Mouse (Mus musculus): ENCODE data around the gene Gm5148. TPM values are rescaled to one million over a fixed set of nuclear protein-coding genes. Genes with fewer than 3 reads are reported as not detected.
A peak's percentile ranks its signal among the peaks of the same experiment; 100 is the strongest.

Gene Gm5148
- total RNA-seq, 2 experiments from 2014 or later, result not detected

DNA sequence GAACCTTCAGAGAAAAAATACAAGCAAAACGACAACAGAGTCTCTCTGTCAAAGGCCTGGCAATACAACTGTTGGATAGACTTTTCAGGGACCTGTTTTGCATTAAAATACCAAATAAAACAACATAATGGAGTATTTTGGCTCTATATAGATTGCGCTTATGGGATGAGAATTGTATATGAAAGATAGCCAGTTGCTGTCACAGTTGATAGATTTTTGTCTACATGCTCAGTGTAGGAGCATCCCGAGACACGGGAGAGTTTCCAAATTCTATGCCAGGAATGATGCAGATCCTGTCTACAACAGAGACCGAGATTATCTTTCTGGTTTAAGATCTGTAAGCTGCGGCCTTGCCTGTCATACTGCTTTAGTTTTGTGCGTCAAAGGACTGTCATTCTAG lies 15.7 kb upstream of the Gm5148 start:
- intact Hi-C loops (cut with DNase I), result no loop called here
- DNase-seq, result no peak

DNA sequence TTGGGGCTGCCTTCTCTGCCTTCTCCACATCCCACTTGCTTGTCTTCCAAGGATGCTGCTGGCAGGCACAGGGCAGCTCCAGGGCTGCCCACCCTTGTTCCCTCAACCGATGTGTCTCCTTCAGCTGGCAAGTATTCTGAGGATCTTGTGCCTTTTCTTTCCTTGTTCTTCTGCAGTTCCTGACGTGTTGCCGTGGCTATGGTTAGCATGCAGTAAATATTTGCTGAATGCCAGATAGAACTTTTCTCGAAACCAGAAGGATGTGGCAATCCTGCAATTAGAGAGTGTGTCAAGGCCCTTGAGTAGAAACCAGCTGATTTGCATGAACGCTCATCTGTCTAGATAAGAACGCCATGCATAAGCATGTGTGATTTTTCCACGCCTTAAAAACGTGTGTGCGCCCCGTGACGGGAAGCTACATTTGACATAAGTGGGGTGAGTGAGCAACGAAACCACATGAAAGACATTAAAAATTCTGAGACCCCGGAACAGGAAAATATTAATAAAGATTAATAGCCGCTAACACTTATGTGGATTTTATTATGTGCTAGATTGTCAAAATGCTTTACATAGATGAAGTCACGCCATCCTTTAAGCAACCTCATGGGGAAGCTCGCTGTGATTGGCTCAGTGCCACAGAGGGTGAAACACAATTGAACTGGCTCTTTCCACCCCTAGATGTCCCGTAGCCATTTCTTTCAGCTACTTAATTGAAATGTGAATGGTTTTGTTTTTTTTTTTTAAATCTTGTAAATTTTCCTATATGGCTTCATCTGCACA lies 14.1 kb upstream of the Gm5148 start:
- intact Hi-C loops (cut with DNase I), result no loop called here
- no peak for DNase-seq

GRCm38 (mm10) chr3:37737407-37737806 lies 13.1 kb upstream of the Gm5148 start:
- intact Hi-C loops (cut with DNase I), result no loop called here
- DNase-seq, result peak in 1 of 2 experiments; percentile 35

DNA sequence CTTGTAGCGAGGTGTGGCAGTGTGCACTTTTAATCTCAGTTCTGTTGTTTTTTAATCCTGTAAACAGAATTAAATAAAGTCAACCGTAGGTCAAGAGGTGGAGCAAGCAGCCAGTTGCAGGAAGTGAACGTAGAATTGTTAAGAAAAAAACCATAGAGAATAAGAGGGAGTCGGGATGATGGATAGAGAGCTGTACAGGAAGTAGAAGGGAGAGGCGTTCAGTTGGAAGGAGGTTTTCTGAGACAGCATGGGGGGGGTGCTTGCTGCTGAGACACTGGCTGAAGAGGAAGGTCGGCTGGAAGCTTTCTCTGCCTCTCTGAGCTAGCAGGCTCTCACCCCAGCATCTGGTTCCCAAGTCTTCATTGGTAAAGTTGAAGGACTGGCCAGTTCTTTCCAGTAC lies 10.9 kb upstream of the Gm5148 start:
- no peak for DNase-seq
- intact Hi-C loops (cut with DNase I), result no loop called here

GRCm38 (mm10) chr3:37729142-37729541 lies 4.9 kb upstream of the Gm5148 start:
- DNase-seq, result peak in 1 of 2 experiments; percentile 47
- intact Hi-C loops (cut with DNase I), result no loop called here

DNA sequence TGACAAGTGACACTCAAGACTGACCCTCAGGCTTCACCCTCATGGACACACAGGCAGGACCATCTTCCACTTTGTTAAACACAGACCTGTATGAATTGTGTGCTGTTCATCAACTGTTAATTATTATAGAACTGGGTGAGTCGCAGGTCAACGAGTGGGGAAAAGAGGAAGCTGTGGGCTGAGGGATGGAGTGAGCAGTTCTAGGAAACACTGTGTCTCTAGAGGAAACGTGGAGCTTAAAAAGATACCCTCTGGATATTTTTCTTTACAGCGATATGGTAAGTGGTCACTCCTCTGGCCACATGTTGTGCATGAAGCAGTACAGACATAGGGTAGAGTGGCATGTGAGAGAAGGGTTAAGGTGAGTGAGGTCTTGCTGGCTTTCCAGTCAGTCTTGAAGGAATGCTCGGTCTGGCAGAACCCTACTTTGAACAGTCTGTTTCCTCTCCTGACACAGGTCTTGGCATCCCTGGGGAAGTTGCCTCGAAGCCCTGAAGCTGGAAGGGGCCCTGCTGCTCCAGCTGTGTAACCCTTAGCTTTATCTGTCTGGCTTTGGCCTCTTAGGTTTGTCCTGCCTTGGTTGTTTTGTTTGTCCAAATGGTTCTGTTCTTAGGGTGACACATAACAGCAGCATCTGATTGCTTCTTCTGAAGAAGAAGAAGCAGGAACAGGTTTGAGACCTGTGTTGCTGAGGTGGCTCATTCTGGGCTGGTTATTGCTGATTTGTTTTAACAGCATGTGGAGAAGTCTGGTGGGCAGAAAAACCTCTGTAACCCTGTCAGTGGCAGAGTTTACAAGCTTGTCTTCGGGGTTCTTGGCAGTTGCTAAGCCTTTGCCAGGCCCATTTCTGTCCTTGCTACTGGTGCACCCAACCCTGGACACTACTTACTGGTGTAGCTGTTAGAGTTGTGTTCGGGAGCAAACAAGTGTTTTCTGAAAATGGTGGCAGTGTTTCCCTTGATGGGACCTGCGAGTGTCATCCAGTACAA lies 4.1 kb upstream of the Gm5148 start:
- DNase-seq, result no peak

DNA sequence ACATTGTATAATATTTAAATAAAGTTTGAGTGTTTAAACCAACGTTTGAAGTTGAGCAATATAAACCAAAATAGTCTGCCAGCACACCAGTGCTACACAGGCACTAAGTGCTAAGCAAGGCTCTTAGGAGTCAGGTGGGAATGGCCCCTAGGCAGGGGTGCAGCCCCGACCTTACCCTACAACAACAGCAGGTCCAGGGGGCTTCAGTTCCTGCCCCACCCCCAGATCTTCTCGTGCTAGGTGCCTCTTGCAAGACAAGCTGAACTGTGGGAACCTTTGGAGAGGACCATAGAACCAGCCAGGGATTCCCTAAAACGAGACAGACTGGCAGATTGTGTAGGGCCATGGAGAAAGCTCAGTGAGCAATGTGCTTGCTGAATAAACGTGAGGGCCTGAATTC lies 3.1 kb upstream of the Gm5148 start:
- intact Hi-C loops (cut with DNase I), result no loop called here

More for the DNA sequence above, 4.1 kb upstream of the Gm5148 start:
- intact Hi-C loops (cut with DNase I), result no loop called here

DNA sequence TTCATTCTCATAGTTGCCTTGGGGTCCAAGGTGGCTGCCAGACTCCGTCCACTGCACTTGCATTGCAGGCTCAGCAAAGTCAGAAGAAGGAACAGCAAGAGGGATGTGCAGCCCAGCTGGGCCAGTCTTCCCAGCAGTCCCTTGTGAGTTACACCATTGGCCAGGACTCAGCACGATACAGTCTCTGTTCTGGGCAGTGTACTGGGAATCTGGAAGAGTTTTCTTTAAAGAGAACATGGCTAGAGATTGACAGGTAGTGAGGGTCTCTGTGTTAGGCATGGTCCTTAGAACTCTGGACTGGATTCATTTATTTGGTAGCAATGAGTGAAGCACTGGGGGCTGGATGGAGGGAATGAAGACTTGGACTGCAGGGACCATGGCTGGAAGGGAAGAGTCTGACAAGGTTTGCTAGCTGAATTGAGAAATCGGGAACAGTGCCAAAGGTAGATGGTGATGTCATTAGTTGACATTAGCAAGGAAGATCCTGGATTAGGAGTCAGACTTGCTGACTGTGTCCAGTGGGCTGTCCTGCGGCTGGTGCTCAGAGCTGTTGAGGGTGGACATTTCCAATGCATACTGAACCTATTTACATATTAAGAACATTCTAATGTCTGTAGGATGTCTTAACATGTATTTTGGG lies 2.3 kb upstream of the Gm5148 start:
- DNase-seq, result peak in 1 of 2 experiments; percentile 41
- intact Hi-C loops (cut with DNase I), result no loop called here

More for the DNA sequence above, 3.1 kb upstream of the Gm5148 start:
- no peak for DNase-seq

- no peak for DNase-seq
- intact Hi-C loops (cut with DNase I), result no loop called here
Measured at GRCm38 (mm10) chr3:37724946-37725735, 851 bp upstream of the Gm5148 start.

DNA sequence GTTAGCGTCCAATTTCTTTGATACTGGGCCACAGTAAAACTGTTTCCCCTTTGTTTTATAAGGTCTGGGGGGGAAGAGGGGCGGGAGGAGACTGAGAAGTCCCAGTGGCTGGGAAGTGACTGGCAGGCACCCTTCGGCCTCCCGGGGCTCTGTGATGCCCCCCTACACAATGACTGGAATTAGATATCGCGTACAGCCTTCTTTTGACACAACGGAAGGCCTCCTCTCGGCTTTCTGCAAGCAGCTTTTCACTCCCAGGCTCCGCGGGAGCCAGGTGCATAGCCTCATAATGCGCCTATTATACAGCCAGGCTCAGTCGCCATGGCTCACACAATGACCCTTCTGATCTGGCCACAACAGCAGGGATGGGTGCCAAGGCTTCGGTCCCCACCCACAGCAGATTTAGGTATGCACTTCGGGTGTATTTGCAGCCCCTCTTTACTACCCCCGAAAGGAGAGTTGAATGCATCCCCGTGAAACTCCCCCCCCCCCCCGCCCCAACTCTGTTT lies 574 bp downstream of the Gm5148 start:
- intact Hi-C loops (cut with DNase I), result no loop called here
- no peak for DNase-seq

GRCm38 (mm10) chr3:37723061-37723521 lies 1.2 kb downstream of the Gm5148 start:
- intact Hi-C loops (cut with DNase I), result no loop called here
- no peak for DNase-seq

DNA sequence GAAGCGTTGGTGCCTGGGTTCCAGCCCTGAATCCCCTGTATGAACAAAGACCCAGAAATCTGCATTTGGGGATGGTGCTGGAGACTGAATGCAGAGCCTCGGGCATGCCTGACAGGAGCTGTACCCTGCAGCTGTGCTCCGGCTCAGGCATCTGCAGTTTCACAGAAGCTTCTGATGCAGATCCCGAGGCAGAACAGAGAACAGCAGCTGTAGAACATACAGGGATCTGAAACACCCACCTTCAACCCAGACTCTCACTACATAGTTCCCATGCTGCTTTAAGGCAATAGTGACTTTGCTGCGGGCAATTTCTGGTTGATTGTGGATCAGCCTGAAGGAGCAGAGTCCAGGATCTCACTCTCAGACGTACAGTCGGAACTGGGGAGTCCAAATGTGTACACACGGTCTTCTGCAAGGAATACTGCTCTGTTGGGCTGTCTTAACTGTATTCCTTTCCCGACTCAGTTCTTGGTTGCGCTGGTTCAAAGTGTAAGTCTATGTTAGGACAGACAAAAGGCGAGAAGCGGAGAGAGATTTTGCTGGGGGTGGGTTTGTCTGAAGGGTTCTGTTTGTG lies 1.7 kb downstream of the Gm5148 start:
- intact Hi-C loops (cut with DNase I), result no loop called here
- no peak for DNase-seq

- DNase-seq, result no peak
- intact Hi-C loops (cut with DNase I), result no loop called here
Measured at GRCm38 (mm10) chr3:37716992-37717391, 7.3 kb downstream of the Gm5148 start.

DNA sequence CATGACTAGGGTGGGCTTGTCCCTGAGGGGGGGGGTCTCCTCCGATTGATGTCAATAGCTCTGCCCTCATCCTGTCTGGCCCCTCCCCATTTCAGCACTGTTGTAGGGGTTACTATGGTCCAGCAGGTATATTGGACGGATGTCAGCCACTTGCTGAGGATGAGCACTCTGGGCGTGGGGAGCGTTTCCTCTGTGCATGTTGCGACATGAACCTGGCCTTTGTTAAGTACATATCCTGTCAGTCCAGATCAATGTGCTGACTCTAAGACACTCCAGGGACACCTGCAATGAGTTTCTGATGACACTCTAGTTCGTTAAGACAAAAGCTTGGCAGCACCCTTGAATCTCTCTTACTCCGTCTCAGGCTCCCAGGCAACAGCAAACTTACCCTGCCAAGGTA lies 8.6 kb downstream of the Gm5148 start:
- intact Hi-C loops (cut with DNase I), result no loop called here
- no peak for DNase-seq

DNA sequence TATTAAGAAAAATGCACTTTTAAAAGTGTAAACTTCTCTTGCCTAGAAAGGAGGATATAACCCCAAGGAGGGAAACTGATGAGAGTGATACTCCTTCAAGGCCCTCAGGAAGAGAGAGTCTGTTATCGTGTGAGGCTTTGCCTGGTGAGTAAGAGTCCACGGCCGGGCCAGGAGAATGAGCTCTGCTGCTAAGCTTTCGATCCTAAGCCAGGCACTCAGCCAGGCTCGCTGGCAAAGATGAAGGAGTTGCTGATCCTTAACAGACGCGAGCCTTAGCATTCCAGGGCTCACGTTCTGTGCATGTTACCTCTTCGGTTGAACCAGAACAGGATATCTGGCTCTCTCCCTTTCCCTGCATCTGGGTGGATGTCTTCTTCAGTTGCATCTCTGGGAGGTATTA lies 11.8 kb downstream of the Gm5148 start:
- DNase-seq, result peak; percentile 73 to 86
- intact Hi-C loops (cut with DNase I), result no loop called here

GRCm38 (mm10) chr3:37711639-37712038 lies 12.7 kb downstream of the Gm5148 start:
- DNase-seq, result no peak
- intact Hi-C loops (cut with DNase I), result no loop called here

DNA sequence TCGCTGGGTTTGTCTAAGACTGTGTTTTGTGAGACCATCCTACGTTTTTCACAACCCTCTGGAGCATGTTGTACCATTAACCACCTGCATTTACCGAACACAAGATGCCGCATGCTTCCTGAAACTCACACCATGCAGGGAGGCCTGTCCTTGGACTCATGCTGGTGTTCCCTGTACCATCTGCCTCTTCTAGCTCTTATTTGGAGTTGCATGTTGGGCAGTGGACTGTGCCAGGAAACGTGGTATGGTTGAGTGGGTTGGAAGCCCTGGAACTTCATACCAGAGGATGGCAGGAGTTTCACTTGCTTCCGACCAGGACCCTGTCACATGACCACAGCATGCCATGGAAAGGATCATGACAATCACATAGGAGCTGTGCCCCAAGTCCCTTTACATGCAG lies 16.5 kb downstream of the Gm5148 start:
- intact Hi-C loops (cut with DNase I), result no loop called here
- no peak for DNase-seq

DNA sequence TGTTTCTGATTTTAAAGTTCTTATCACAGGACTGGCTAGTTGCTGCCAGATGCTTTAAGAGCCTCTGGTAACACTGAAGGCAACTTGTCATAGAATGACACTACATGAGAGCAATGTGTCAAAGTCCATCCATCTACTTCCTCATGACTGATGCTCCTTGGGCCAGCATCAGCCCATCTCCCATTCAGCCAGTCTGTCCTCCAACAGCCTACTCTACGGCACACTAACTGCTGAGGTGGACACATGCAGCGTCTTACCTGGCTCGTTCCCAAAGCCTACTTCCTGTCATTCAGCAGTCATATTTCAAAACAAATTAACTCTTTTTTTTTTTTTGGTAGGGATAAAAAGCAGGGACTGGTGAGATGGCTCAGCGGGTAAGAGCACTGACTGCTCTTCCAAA lies 17.9 kb downstream of the Gm5148 start:
- intact Hi-C loops (cut with DNase I), result no loop called here

DNA sequence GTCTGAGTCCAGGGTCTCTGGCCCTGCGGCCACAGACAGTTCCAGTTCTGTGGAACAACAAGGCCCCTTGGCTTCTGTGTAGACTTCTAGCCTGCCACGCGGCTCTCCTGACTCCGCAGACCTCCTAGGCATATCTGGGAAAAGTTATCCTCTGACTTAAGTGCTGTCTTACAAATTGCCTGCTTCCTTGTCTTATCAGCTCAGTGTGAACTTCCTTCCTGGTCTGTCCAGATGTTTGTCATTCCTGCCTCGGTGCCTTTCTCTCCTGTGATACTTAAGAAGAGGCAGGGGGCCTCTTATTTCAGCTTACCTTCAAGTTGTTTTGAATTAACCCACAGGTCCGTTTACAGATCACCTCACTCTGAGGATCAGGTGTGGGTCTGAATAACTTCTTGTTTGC lies 18.9 kb downstream of the Gm5148 start:
- intact Hi-C loops (cut with DNase I), result no loop called here
- no peak for DNase-seq

More for the DNA sequence above, 17.9 kb downstream of the Gm5148 start:
- no peak for DNase-seq
